Mouse (Mus musculus) cerebellum, adult 2 months (tissue): Measurements from ENCODE around the gene Cnih3.

ENCODE experiments used
- CTCF ChIP-seq: fragments of 200-500 bp; IDR thresholded peaks from 2 replicates; pipeline ENCODE4 v1.5.1; 2011; ENCODE audit warnings: low read depth, mild to moderate bottlenecking, control low read depth, low read length, moderate library complexity, borderline replicate concordance; ENCODE audit not compliant: insufficient read depth
- POLR2A ChIP-seq: fragments of 200-500 bp; IDR thresholded peaks from 2 replicates; pipeline ENCODE4 v1.6.1; 2011; ENCODE audit warnings: low read length, control low read depth, borderline replicate concordance; ENCODE audit not compliant: insufficient read depth

DNA sequence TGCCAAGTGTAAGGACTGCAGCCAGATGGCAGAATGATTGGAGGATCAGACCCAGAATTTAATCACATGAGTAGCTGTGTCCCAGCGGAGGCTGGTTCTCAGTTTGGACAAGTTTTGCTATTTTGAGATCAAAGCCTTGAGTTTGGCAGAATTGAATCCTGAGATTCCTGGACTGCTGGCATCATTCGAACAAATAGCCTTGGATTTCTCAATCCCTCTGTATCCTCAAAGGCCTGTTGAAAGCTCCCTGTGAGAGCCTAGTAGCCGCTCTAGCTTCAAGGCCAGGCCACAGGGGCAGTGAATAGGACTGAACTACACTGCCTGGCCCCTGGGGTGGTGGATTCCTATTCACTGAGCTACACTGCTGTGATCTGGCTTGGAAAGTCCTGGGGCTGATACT is 44.4 kb upstream of the Cnih3 start:
- TF ChIP-seq POLR2A, result no peak
- no peak for TF ChIP-seq CTCF
